Mouse (Mus musculus) lung, postnatal 0 days (tissue): Measurements from ENCODE around the gene Tspo. TPM values are rescaled to one million over a fixed set of nuclear protein-coding genes. Genes with fewer than 3 reads are reported as not detected.

Experiments
- ATAC-seq: fragments of 200-750 bp; cut with Nextera tagmentation; 2 replicates; pipeline ENCODE4 v1.8.0; 2017; ENCODE audit warnings: moderate library complexity
- DNase-seq: peaks from one replicate; pipeline ENCODE4 v3.0.0-alpha.2; 2016; ENCODE audit warnings: low spot score
- H3K27ac ChIP-seq: fragments of 300-500 bp; sonication (generic); 2 replicates; pipeline ENCODE4 v1.5.1; 2014; ENCODE audit warnings: antibody characterized with exemption, mild to moderate bottlenecking, low read length, mixed read lengths
- H3K27me3 ChIP-seq: fragments of 300-500 bp; sonication (generic); replicated peaks from 2 replicates; pipeline ENCODE4 v1.6.1; 2014; ENCODE audit warnings: low read length, mixed read lengths; ENCODE audit not compliant: insufficient read depth
- H3K36me3 ChIP-seq: fragments of 300-500 bp; sonication (generic); 2 replicates; pipeline ENCODE4 v1.6.1; 2014; ENCODE audit warnings: low read length, mixed read lengths; ENCODE audit not compliant: insufficient read depth
- H3K4me1 ChIP-seq: fragments of 300-500 bp; sonication (generic); 2 replicates; pipeline ENCODE4 v1.6.1; 2014; ENCODE audit warnings: antibody characterized with exemption, low read depth, low read length, mixed read lengths; ENCODE audit not compliant: insufficient read depth
- H3K4me2 ChIP-seq: fragments of 300-500 bp; sonication (generic); replicated peaks from 2 replicates; pipeline ENCODE4 v1.6.1; 2014; ENCODE audit warnings: low read depth, mild to moderate bottlenecking, low read length, moderate library complexity, mixed read lengths
- H3K4me3 ChIP-seq: fragments of 300-500 bp; sonication (generic); 2 replicates; pipeline ENCODE4 v1.5.1; 2014; ENCODE audit warnings: low read depth, low read length
- H3K9ac ChIP-seq: fragments of 300-500 bp; sonication (generic); replicated peaks from 2 replicates; pipeline ENCODE4 v1.6.1; 2014; ENCODE audit warnings: low read depth, mild to moderate bottlenecking
- H3K9me3 ChIP-seq: fragments of 300-500 bp; sonication (generic); 2 replicates; pipeline ENCODE4 v1.6.1; 2016; ENCODE audit warnings: low read length, mixed read lengths
- CTCF ChIP-seq: IDR thresholded peaks from 2 replicates; pipeline ENCODE4 v1.5.1; 2016; ENCODE audit warnings: antibody characterized with exemption, mild to moderate bottlenecking
- EP300 ChIP-seq: IDR thresholded peaks from 2 replicates; pipeline ENCODE4 v1.6.1; 2016; ENCODE audit warnings: antibody characterized with exemption, mild to moderate bottlenecking, control low read depth
- whole genome bisulfite sequencing: fragments of 180-500 bp; shearing (Covaris S2); extraction: QIAGEN DNeasy Blood & Tissue Kit; methylation state at CpG from one replicate; pipeline ENCODE4 v1.1.7; 2014; 5-methylcytosine and 5-hydroxymethylcytosine counted together
- polyA plus RNA-seq: library from polyadenylated mRNA; unstranded; fragments of >200 nt; fragmentation: Nextera tagmentation; extraction: Ambion mirVana; gene quantifications from 2 replicates; pipeline ENCODE4 v1.2.1, GENCODE M21; 2015

Tspo gene
- polyA plus RNA-seq, 1 experiment from 2014 or later, result 439 TPM

- Histone ChIP-seq H3K4me1 (peaks cover 29% of the 10 kb centered on the region), H3K27ac (peak overlapping the region; percentile 85), H3K9me3 (no peaks in the 10 kb centered on the region), H3K4me3 (no peak overlapping the region), H3K27me3 (0 out of 2 replicates have a peak, but pooled peaks cover 4% of the 10 kb centered on the region), H3K36me3 (no peaks in the 10 kb centered on the region), H3K4me2 (no peak overlapping the region), H3K9ac (no peak overlapping the region)
- TF ChIP-seq EP300 (peak; percentile 73), CTCF (peak; percentile 9; the same call in 1 of the 2 replicates)
- ATAC-seq (peak; percentile 87), DNase-seq (peak; percentile 84)
- WGBS, result 31% methylated on average over 9 of the region's 9 CpGs
Measured at GRCm38 (mm10) chr15:83530233-83530632, 33.2 kb upstream of the Tspo start.

- no peak overlapping the region for H3K4me2 ChIP-seq
Measured at GRCm38 (mm10) chr15:83530688-83531087, 32.7 kb upstream of the Tspo start.

GRCm38 (mm10) chr15:83531961-83532469 lies 31.4 kb upstream of the Tspo start:
- H3K4me2 ChIP-seq, result no peak overlapping the region
- 80% methylated on average over 5 of the region's 5 CpGs for WGBS
- DNase-seq (no peak), ATAC-seq (no peak)
- H3K36me3 ChIP-seq, result no peaks in the 10 kb centered on the region
- H3K27ac ChIP-seq, result 0 out of 2 replicates have a peak overlapping the region, but pooled peaks have one; percentile 85
- no peak overlapping the region for H3K9ac ChIP-seq
- peaks cover 29% of the 10 kb centered on the region for H3K4me1 ChIP-seq
- H3K4me3 ChIP-seq, result no peak overlapping the region
- no peaks in the 10 kb centered on the region for H3K9me3 ChIP-seq
- TF ChIP-seq CTCF (peak; percentile 64), EP300 (no peak)
- H3K27me3 ChIP-seq, result 0 out of 2 replicates have a peak, but pooled peaks cover 4% of the 10 kb centered on the region

More at GRCm38 (mm10) chr15:83530688-83531087, 32.7 kb upstream of the Tspo start:
- 0 out of 2 replicates have a peak, but pooled peaks cover 4% of the 10 kb centered on the region for H3K27me3 ChIP-seq
- DNase-seq (no peak), ATAC-seq (no peak)
- WGBS, result 40% methylated on average over 6 of the region's 6 CpGs
- H3K4me1 ChIP-seq, result peaks cover 29% of the 10 kb centered on the region
- no peak overlapping the region for H3K4me3 ChIP-seq
- no peaks in the 10 kb centered on the region for H3K9me3 ChIP-seq
- H3K27ac ChIP-seq, result peak overlapping the region; percentile 85
- TF ChIP-seq EP300 (no peak), CTCF (no peak)
- H3K36me3 ChIP-seq, result no peaks in the 10 kb centered on the region
- H3K9ac ChIP-seq, result no peak overlapping the region

- DNase-seq (no peak), ATAC-seq (no peak)
- Histone ChIP-seq H3K27ac (no peak overlapping the region), H3K4me3 (no peak overlapping the region), H3K36me3 (no peaks in the 10 kb centered on the region), H3K9ac (no peak overlapping the region), H3K4me1 (peaks cover 29% of the 10 kb centered on the region), H3K9me3 (no peaks in the 10 kb centered on the region), H3K4me2 (no peak overlapping the region), H3K27me3 (no peaks in the 10 kb centered on the region)
- WGBS, result 72% methylated on average over 7 of the region's 7 CpGs
- no peak for TF ChIP-seq EP300
- no peak for TF ChIP-seq CTCF
Measured at GRCm38 (mm10) chr15:83532606-83533005, 30.8 kb upstream of the Tspo start.

- Histone ChIP-seq H3K36me3 (no peaks in the 10 kb centered on the region), H3K9me3 (no peaks in the 10 kb centered on the region), H3K4me2 (no peak overlapping the region), H3K27me3 (no peaks in the 10 kb centered on the region), H3K27ac (peak overlapping the region; percentile 77), H3K4me1 (peaks cover 19% of the 10 kb centered on the region), H3K9ac (no peak overlapping the region), H3K4me3 (no peak overlapping the region)
- TF ChIP-seq EP300, result no peak
- no peak for TF ChIP-seq CTCF
- peak; percentile 83 for ATAC-seq
- WGBS, result 29% methylated on average over 17 of the region's 17 CpGs
- DNase-seq, result peak; percentile 87
Measured at GRCm38 (mm10) chr15:83534960-83535889, 28.2 kb upstream of the Tspo start.

- peak; percentile 42 for ATAC-seq
- Histone ChIP-seq H3K4me2 (no peak overlapping the region), H3K27ac (peak overlapping the region; percentile 77)
Measured at GRCm38 (mm10) chr15:83535890-83536231, 27.5 kb upstream of the Tspo start.

More at GRCm38 (mm10) chr15:83535890-83536231, 27.5 kb upstream of the Tspo start:
- Histone ChIP-seq H3K36me3 (no peaks in the 10 kb centered on the region), H3K27me3 (no peaks in the 10 kb centered on the region), H3K4me3 (no peak overlapping the region), H3K9ac (no peak overlapping the region), H3K9me3 (no peaks in the 10 kb centered on the region), H3K4me1 (peaks cover 14% of the 10 kb centered on the region)
- 54% methylated on average over 6 of the region's 6 CpGs for WGBS
- no peak for TF ChIP-seq CTCF
- no peak for TF ChIP-seq EP300
- DNase-seq, result no peak
